Mouse (Mus musculus) gastrocnemius, postnatal 4 days (tissue): ENCODE data around the gene Net1. TPM values are rescaled to one million over a fixed set of nuclear protein-coding genes. Genes with fewer than 3 reads are reported as not detected.
"Not testable (repeated sequence)": the region's sequence is repeated elsewhere in the genome, so short reads cannot be mapped to it uniquely, and the experiment has no call there.

Experiments used
- DNase-seq, 2 experiments: peaks; one replicate each; pipeline ENCODE4 v3.0.0; 2021 to 2022; ENCODE audit warnings: low spot score in 2 of 2, mixed read lengths in 2 of 2
- total RNA-seq, 2 experiments: library from RNA; stranded (reverse); gene quantifications; 2 replicates each; pipeline ENCODE4 v1.2.3; 2021

Net1 gene
- total RNA-seq, 2 experiments from 2014 or later: 86.1 to 97.2 TPM

GRCm38 (mm10) chr13:3891479-3892087 is 26.4 kb downstream of the Net1 start:
- no peak for DNase-seq

- no peak for DNase-seq
Observed at GRCm38 (mm10) chr13:3890061-3890460, 28.0 kb downstream of the Net1 start.

GRCm38 (mm10) chr13:3889111-3889510 is 28.9 kb downstream of the Net1 start:
- no peak for DNase-seq

- no peak for DNase-seq
Observed at GRCm38 (mm10) chr13:3886663-3887062, 31.4 kb downstream of the Net1 start.

GRCm38 (mm10) chr13:3877679-3878220 is 40.3 kb downstream of the Net1 start:
- DNase-seq: no peak

- DNase-seq: no peak
Observed at GRCm38 (mm10) chr13:3877185-3877584, 40.8 kb downstream of the Net1 start.

- peak in 1 of 2 experiments; percentile 24 for DNase-seq
Observed at GRCm38 (mm10) chr13:3876448-3876847, 41.6 kb downstream of the Net1 start.

- no peak for DNase-seq
Observed at GRCm38 (mm10) chr13:3872832-3873231, 45.2 kb downstream of the Net1 start.

- DNase-seq: no peak
Observed at GRCm38 (mm10) chr13:3869901-3870300, 48.1 kb downstream of the Net1 start.

GRCm38 (mm10) chr13:3867158-3867557 is 50.9 kb downstream of the Net1 start:
- no peak for DNase-seq

- no peak for DNase-seq
Observed at GRCm38 (mm10) chr13:3866355-3867052, 51.5 kb downstream of the Net1 start.

- DNase-seq: no peak
Observed at GRCm38 (mm10) chr13:3865648-3866354, 52.2 kb downstream of the Net1 start.

GRCm38 (mm10) chr13:3862922-3863580 is 55.0 kb downstream of the Net1 start:
- DNase-seq: no peak

GRCm38 (mm10) chr13:3862325-3862724 is 55.7 kb downstream of the Net1 start:
- DNase-seq: no peak

GRCm38 (mm10) chr13:3861251-3861650 is 56.8 kb downstream of the Net1 start:
- no peak for DNase-seq

- no peak for DNase-seq
Observed at GRCm38 (mm10) chr13:3856252-3856651, 61.8 kb downstream of the Net1 start.

- DNase-seq: no peak
Observed at GRCm38 (mm10) chr13:3854856-3855255, 63.2 kb downstream of the Net1 start.

GRCm38 (mm10) chr13:3853648-3854333 is 64.2 kb downstream of the Net1 start, which contains the start of gene Calm5:
Gene Calm5 (plus strand): TSS chr13:3854173.
- DNase-seq: not testable (repeated sequence)

GRCm38 (mm10) chr13:3850330-3850729 is 67.7 kb downstream of the Net1 start:
- DNase-seq: no peak

GRCm38 (mm10) chr13:3840662-3841061 is 77.4 kb downstream of the Net1 start:
- DNase-seq: not testable (repeated sequence)
